15 mouse cellular contexts compared by ENCODE assay signal in the genomic region with DNA sequence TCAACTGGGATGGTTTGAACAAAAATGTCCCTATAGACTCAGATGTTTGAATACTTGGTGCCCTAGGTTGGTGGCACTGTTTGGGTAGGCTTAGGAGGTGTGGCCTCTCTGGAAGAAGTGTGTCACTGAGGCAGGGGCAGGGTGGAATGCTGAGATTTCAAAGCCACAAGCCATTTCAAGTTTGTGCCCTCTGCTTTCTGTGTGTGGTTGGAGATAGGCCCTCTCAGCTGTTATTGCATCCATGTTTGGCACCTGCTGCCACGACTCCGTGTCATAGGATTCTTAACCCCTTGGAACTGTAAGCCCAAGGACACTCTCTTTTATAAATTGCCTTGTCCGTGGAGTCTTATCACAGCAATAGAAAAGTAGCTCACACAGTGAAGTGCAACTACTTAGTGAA.
"Had no signal": no experiment of that assay in that cellular context is flagged by ENCODE, and none has a peak within 500 bp of the region (broad histone marks: within the 10 kb centered on the region; RNA-seq: fewer than 3 reads in every experiment).

No protein-coding gene starts in this region.

- DNase-seq: retina, postnatal 1 day; right cerebral cortex, adult 18-20 months; right cerebral cortex, postnatal 14 days; right cerebral cortex, postnatal 25 days; right cerebral cortex, postnatal 4 days; spleen, adult 18-20 months; thymus, adult 18-20 months; thymus, adult 2 months; thymus, postnatal 14 days; thymus, postnatal 25 days; thymus, postnatal 36 days; thymus, postnatal 4 days had no signal

- H3K36me3 ChIP-seq: neural tube, embryonic 13.5 days; neural tube, embryonic 15.5 days; stomach, embryonic 15.5 days had no signal

- H3K4me2 ChIP-seq: neural tube, embryonic 13.5 days; neural tube, embryonic 15.5 days; stomach, embryonic 15.5 days had no signal

- H3K4me3 ChIP-seq: neural tube, embryonic 13.5 days; neural tube, embryonic 15.5 days; stomach, embryonic 15.5 days had no signal

- H3K27me3 ChIP-seq: neural tube, embryonic 13.5 days; neural tube, embryonic 15.5 days; stomach, embryonic 15.5 days had no signal
